Mouse (Mus musculus): Measurements from ENCODE around the gene Bmyc. TPM values are rescaled to one million over a fixed set of nuclear protein-coding genes. Genes with fewer than 3 reads are reported as not detected.
"Not testable (repeated sequence)": the region's sequence is repeated elsewhere in the genome, so short reads cannot be mapped to it uniquely, and the experiment has no call there.

The Bmyc gene
- polyA plus RNA-seq, 2 experiments, result 3.9 to 7.3 TPM

DNA sequence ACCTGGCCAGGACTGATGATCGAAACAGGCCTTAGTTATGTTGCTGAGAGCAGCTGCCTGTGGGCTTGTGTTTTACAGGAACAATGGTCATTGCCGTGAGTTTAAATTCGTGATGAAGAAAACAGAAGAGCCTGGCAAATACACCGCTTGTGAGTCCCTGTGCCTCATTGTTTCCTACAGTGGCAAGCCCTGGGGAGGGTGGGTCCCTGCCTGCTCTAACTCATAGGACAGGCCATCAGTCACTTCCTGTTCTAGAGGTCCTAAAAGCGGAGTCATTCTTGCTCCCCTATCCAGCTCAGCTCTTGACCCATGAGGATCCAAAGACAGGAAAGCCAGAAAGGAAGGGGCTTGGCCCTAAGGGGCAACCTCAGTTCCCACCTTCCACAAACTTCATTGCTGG, 5.5 kb upstream of the Bmyc start:
- no peaks in the 10 kb centered on the region for H3K9me3 ChIP-seq (ENCODE audit: control insufficient read depth, low read length)
- no peaks in the 10 kb centered on the region for H3K4me1 ChIP-seq (replicated peaks; ENCODE audit: control insufficient read depth in 2 of 2, insufficient read depth in 2 of 2, low read length in 1 of 2)
- ATAC-seq (ENCODE audit: insufficient read depth) (no peak), DNase-seq (ENCODE audit: low read depth in 3 of 3, low spot score in 3 of 3) (no peak)
- H3K9ac ChIP-seq (replicated peaks), result no peak overlapping the region
- WGBS (ENCODE audit: insufficient replicate concordance), result 37% methylated on average over 5 of the region's 5 CpGs
- H3K27me3 ChIP-seq (ENCODE audit: control insufficient read depth, insufficient read depth, low read length), result no peaks in the 10 kb centered on the region
- no peak overlapping the region for H3K4me3 ChIP-seq (ENCODE audit: insufficient read depth in 1 of 2, low read depth in 2 of 2, low read length in 2 of 2)
- H3K36me3 ChIP-seq (replicated peaks; ENCODE audit: control insufficient read depth, insufficient read depth, low read depth), result no peaks in the 10 kb centered on the region
- no peak overlapping the region for H3K4me2 ChIP-seq (ENCODE audit: low read depth)
- no peak overlapping the region for H3K27ac ChIP-seq
- TF ChIP-seq CTCF (IDR thresholded peaks at IDR 0.05; ENCODE audit: low read depth), result no peak
- no peak for TF ChIP-seq EP300 (IDR thresholded peaks at IDR 0.05; ENCODE audit: low read depth)

DNA sequence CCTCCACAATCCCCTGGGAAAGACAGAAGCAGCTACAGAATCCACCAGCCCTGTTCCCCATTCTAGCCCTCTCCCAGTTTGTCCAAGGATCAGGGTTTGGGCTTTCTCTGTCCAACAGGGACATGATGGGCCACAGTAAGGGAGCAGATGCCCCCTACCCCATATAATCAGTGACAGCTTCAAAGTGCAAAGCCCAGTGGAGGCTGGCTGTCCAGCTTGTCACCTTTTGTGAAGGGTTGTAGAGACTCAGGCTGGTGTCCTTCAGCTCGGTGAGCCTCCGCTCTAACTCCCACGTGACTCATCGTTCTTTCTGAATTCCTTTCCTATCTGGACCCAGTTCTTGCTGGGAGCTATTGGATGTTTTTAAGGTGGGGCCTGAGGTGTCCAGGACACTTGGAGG, 2.8 kb upstream of the Bmyc start:
- TF ChIP-seq EP300 (IDR thresholded peaks at IDR 0.05; ENCODE audit: low read depth) (no peak), CTCF (IDR thresholded peaks at IDR 0.05; ENCODE audit: low read depth) (no peak)
- DNase-seq (ENCODE audit: low read depth in 3 of 3, low spot score in 3 of 3) (no peak), ATAC-seq (ENCODE audit: insufficient read depth) (no peak)
- no peak overlapping the region for H3K9ac ChIP-seq (replicated peaks)
- no peak overlapping the region for H3K4me3 ChIP-seq (ENCODE audit: insufficient read depth in 1 of 2, low read depth in 2 of 2, low read length in 2 of 2)
- no peaks in the 10 kb centered on the region for H3K4me1 ChIP-seq (replicated peaks; ENCODE audit: control insufficient read depth in 2 of 2, insufficient read depth in 2 of 2, low read length in 1 of 2)
- no peaks in the 10 kb centered on the region for H3K27me3 ChIP-seq (ENCODE audit: control insufficient read depth, insufficient read depth, low read length)
- H3K4me2 ChIP-seq (ENCODE audit: low read depth), result no peak overlapping the region
- no peaks in the 10 kb centered on the region for H3K9me3 ChIP-seq (ENCODE audit: control insufficient read depth, low read length)
- no peak overlapping the region for H3K27ac ChIP-seq
- 74% methylated on average over 4 of the region's 4 CpGs for WGBS (ENCODE audit: insufficient replicate concordance)
- H3K36me3 ChIP-seq (replicated peaks; ENCODE audit: control insufficient read depth, insufficient read depth, low read depth), result no peaks in the 10 kb centered on the region

DNA sequence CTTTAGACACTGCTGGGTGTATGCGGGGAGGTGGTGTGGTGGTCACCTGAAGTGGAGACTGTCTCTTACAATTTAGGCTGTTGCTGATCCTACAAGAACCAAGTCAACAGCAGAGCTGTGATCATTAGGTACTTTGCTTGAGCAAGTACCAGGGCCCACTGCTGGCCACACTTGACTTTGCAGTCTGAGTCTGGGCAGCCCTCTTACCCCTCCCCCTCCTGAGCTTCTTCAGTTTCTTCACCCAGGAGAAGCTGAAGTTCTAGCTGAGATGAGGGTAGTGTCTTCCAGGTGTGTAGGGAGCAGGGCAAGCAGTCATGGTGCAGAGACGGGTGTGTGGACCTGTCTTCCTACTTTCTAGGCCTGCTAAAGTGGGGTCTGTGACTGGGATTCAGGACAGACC, 1.6 kb downstream of the Bmyc start:
- no peak for DNase-seq (ENCODE audit: low read depth in 3 of 3, low spot score in 3 of 3)
- Histone ChIP-seq H3K9me3 (ENCODE audit: control insufficient read depth, low read length) (no peaks in the 10 kb centered on the region), H3K9ac (replicated peaks) (no peak overlapping the region), H3K4me1 (replicated peaks; ENCODE audit: control insufficient read depth in 2 of 2, insufficient read depth in 2 of 2, low read length in 1 of 2) (no peaks in the 10 kb centered on the region), H3K27me3 (ENCODE audit: control insufficient read depth, insufficient read depth, low read length) (no peaks in the 10 kb centered on the region), H3K4me2 (ENCODE audit: low read depth) (no peak overlapping the region), H3K27ac (no peak overlapping the region), H3K4me3 (ENCODE audit: insufficient read depth in 1 of 2, low read depth in 2 of 2, low read length in 2 of 2) (no peak overlapping the region), H3K36me3 (replicated peaks; ENCODE audit: control insufficient read depth, insufficient read depth, low read depth) (no peaks in the 10 kb centered on the region)
- TF ChIP-seq CTCF (IDR thresholded peaks at IDR 0.05; ENCODE audit: low read depth), result peak; percentile 24; the same call in 1 of the 2 replicates
- no peak for TF ChIP-seq EP300 (IDR thresholded peaks at IDR 0.05; ENCODE audit: low read depth)
- WGBS (ENCODE audit: insufficient replicate concordance), result 37% methylated on average over 2 of the region's 2 CpGs
- no peak for ATAC-seq (ENCODE audit: insufficient read depth)

DNA sequence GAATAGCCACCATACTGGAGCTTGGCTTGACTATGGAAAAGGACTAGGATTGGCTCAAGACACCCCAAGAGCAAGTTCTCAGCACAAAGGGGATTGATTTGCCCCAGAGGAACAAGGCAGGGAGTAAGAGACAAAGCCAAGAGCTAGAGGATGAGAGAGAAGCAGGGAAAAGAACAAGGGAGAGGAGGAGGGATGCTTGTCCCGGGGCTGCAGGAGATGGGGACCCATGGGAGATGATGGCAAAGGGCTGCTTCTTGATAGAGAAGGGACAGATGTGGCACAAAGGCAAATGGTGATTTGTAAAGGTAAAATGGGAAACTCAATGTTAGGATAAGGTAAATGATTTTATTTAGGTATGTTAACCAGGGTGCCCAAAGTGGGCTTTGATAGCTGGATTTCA, 2.5 kb downstream of the Bmyc start:
- ATAC-seq (ENCODE audit: insufficient read depth); H3K27me3 ChIP-seq (ENCODE audit: control insufficient read depth, insufficient read depth, low read length); H3K9me3 ChIP-seq (ENCODE audit: control insufficient read depth, low read length); H3K4me2 ChIP-seq (ENCODE audit: low read depth); H3K36me3 ChIP-seq (replicated peaks; ENCODE audit: control insufficient read depth, insufficient read depth, low read depth); H3K4me3 ChIP-seq (ENCODE audit: insufficient read depth in 1 of 2, low read depth in 2 of 2, low read length in 2 of 2); H3K4me1 ChIP-seq (replicated peaks; ENCODE audit: control insufficient read depth in 2 of 2, insufficient read depth in 2 of 2, low read length in 1 of 2); DNase-seq (ENCODE audit: low read depth in 3 of 3, low spot score in 3 of 3); H3K27ac ChIP-seq; H3K9ac ChIP-seq (replicated peaks): not testable (repeated sequence)
- WGBS (ENCODE audit: insufficient replicate concordance), result 45% methylated on average over 1 of the region's 1 CpGs

DNA sequence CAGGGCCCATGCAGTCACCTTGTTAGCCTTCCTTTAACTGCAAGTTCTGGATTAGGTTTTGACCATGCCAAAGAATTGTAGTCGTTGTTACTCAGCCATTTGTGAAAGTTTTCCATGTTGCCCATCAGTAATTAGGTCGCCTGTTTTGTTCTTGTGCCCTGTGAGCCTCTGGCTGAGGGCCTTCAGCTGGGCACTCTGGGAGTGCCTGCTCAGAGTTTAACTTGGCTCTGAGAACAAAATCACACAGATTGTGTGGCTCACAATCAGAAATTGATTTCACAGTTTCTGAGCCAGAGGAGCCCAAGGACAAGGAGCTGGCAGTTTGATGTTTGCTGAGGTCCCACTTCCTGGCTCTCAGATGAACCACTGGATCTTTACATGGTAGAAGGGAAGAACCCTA, 3.3 kb downstream of the Bmyc start:
- H3K4me2 ChIP-seq (ENCODE audit: low read depth); H3K36me3 ChIP-seq (replicated peaks; ENCODE audit: control insufficient read depth, insufficient read depth, low read depth); H3K27ac ChIP-seq; H3K4me1 ChIP-seq (replicated peaks; ENCODE audit: control insufficient read depth in 2 of 2, insufficient read depth in 2 of 2, low read length in 1 of 2); H3K9ac ChIP-seq (replicated peaks); H3K9me3 ChIP-seq (ENCODE audit: control insufficient read depth, low read length); DNase-seq (ENCODE audit: low read depth in 3 of 3, low spot score in 3 of 3); ATAC-seq (ENCODE audit: insufficient read depth); H3K27me3 ChIP-seq (ENCODE audit: control insufficient read depth, insufficient read depth, low read length); H3K4me3 ChIP-seq (ENCODE audit: insufficient read depth in 1 of 2, low read depth in 2 of 2, low read length in 2 of 2): not testable (repeated sequence)
- 53% methylated on average over 2 of the region's 2 CpGs for WGBS (ENCODE audit: insufficient replicate concordance)

DNA sequence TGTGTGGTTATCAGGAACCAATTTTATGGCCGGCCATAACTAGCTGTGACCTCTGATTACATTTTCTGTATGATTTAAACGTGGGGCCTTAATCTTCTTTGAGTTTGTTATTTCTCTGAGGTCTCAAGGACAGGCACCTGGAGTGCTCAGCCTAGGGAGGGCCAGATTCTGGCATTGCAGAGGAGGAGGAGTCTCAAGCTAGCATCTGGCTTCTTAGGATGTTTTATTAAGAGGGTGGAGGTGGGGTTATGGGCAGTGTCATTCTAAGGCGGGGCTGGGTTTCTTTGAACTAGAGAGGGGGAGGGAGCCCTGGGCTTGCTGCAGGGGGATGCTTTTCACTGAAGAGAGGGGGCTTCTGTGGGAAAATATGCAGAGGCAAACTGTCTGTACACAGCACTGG, 5.1 kb downstream of the Bmyc start:
- not testable (repeated sequence) for ATAC-seq (ENCODE audit: insufficient read depth); H3K9ac ChIP-seq (replicated peaks); H3K4me2 ChIP-seq (ENCODE audit: low read depth); H3K27me3 ChIP-seq (ENCODE audit: control insufficient read depth, insufficient read depth, low read length); H3K4me1 ChIP-seq (replicated peaks; ENCODE audit: control insufficient read depth in 2 of 2, insufficient read depth in 2 of 2, low read length in 1 of 2); H3K4me3 ChIP-seq (ENCODE audit: insufficient read depth in 1 of 2, low read depth in 2 of 2, low read length in 2 of 2); H3K27ac ChIP-seq; H3K9me3 ChIP-seq (ENCODE audit: control insufficient read depth, low read length); DNase-seq (ENCODE audit: low read depth in 3 of 3, low spot score in 3 of 3); H3K36me3 ChIP-seq (replicated peaks; ENCODE audit: control insufficient read depth, insufficient read depth, low read depth)
- 28% methylated on average over 3 of the region's 3 CpGs for WGBS (ENCODE audit: insufficient replicate concordance)

Measured in liver, embryonic 14.5 days (tissue).